Mouse (Mus musculus) heart, postnatal 0 days (tissue): ENCODE measurements around the gene Ctso. TPM values are rescaled to one million over a fixed set of nuclear protein-coding genes. Genes with fewer than 3 reads are reported as not detected.

Experiments used
- ATAC-seq: fragments of 200-750 bp; cut with Nextera tagmentation; 2 replicates; pipeline ENCODE4 v1.8.0; 2017; ENCODE audit warnings: low read depth, moderate number of reproducible peaks, moderate library complexity; ENCODE audit not compliant: insufficient read depth
- DNase-seq: peaks from one replicate; pipeline ENCODE4 v3.0.0-alpha.2; 2016; ENCODE audit warnings: low spot score
- H3K27ac ChIP-seq: fragments of 300-500 bp; sonication (generic); 2 replicates; pipeline ENCODE4 v1.5.1; 2014; ENCODE audit warnings: low read depth, mild to moderate bottlenecking
- H3K27me3 ChIP-seq: fragments of 300-500 bp; sonication (generic); 2 replicates; pipeline ENCODE4 v1.6.1; 2014; ENCODE audit warnings: low read length, mixed read lengths; ENCODE audit not compliant: control insufficient read depth, insufficient read depth
- H3K36me3 ChIP-seq: fragments of 300-500 bp; sonication (generic); replicated peaks from 2 replicates; pipeline ENCODE4 v1.6.1; 2014; ENCODE audit warnings: low read length, mixed read lengths; ENCODE audit not compliant: control insufficient read depth, insufficient read depth
- H3K4me1 ChIP-seq: fragments of 300-500 bp; sonication (generic); 2 replicates; pipeline ENCODE4 v1.6.1; 2014; ENCODE audit warnings: antibody characterized with exemption; ENCODE audit not compliant: control insufficient read depth, insufficient read depth
- H3K4me2 ChIP-seq: fragments of 300-500 bp; sonication (generic); 2 replicates; pipeline ENCODE4 v1.6.1; 2014; ENCODE audit warnings: low read depth, mild to moderate bottlenecking, low read length, moderate library complexity
- H3K4me3 ChIP-seq: fragments of 300-500 bp; sonication (generic); 2 replicates; pipeline ENCODE4 v1.5.1; 2014; ENCODE audit warnings: low read depth, low read length
- H3K9ac ChIP-seq: fragments of 300-500 bp; sonication (generic); replicated peaks from 2 replicates; pipeline ENCODE4 v1.6.1; 2014; ENCODE audit warnings: low read depth, low read length, mixed read lengths
- H3K9me3 ChIP-seq: fragments of 300-500 bp; sonication (generic); replicated peaks from 2 replicates; pipeline ENCODE4 v1.6.1; 2016; ENCODE audit warnings: low read length; ENCODE audit not compliant: control insufficient read depth
- CTCF ChIP-seq: IDR thresholded peaks from 2 replicates; pipeline ENCODE4 v1.5.1; 2016; ENCODE audit warnings: antibody characterized with exemption, control low read depth, low read depth
- EP300 ChIP-seq: IDR thresholded peaks from 2 replicates; pipeline ENCODE4 v1.6.1; 2016; ENCODE audit warnings: antibody characterized with exemption, low read depth
- WGBS: fragments of 180-500 bp; shearing (Covaris S2); extraction: QIAGEN DNeasy Blood & Tissue Kit; methylation state at CpG from one replicate; pipeline ENCODE4 v1.1.7; 2014; 5-methylcytosine and 5-hydroxymethylcytosine counted together
- polyA plus RNA-seq: library from polyadenylated mRNA; unstranded; fragments of >200 nt; fragmentation: Nextera tagmentation; extraction: Ambion mirVana; gene quantifications from 2 replicates; pipeline ENCODE4 v1.2.1, GENCODE M21; 2015
- total RNA-seq: library from RNA; depleted of rRNA; stranded (reverse); fragments of >200 nt; gene quantifications from 2 replicates; pipeline ENCODE4 v1.2.3, GENCODE M21; 2014; ENCODE audit warnings: low replicate concordance

Ctso gene
- total and polyA plus RNA-seq, 2 experiments from 2014 or later: 9.6 to 19.5 TPM

- Histone ChIP-seq H3K27ac (no peak overlapping the region), H3K9me3 (no peaks in the 10 kb centered on the region), H3K4me3 (no peak overlapping the region), H3K27me3 (no peaks in the 10 kb centered on the region), H3K36me3 (no peaks in the 10 kb centered on the region), H3K9ac (no peak overlapping the region), H3K4me2 (no peak overlapping the region), H3K4me1 (no peaks in the 10 kb centered on the region)
- ATAC-seq (no peak), DNase-seq (peak; percentile 32)
- 57% methylated on average over 5 of the region's 5 CpGs for WGBS
- TF ChIP-seq EP300 (no peak), CTCF (no peak)
Measured at GRCm38 (mm10) chr3:81916030-81916686, 16.2 kb upstream of the Ctso start.

GRCm38 (mm10) chr3:81917354-81917935 lies 15.0 kb upstream of the Ctso start:
- Histone ChIP-seq H3K4me2 (no peak overlapping the region), H3K9me3 (no peaks in the 10 kb centered on the region), H3K36me3 (no peaks in the 10 kb centered on the region), H3K27me3 (no peaks in the 10 kb centered on the region), H3K4me3 (no peak overlapping the region), H3K9ac (no peak overlapping the region), H3K4me1 (no peaks in the 10 kb centered on the region), H3K27ac (no peak overlapping the region)
- ATAC-seq (no peak), DNase-seq (no peak)
- WGBS: 77% methylated on average over 3 of the region's 3 CpGs
- TF ChIP-seq EP300: no peak
- TF ChIP-seq CTCF: no peak

GRCm38 (mm10) chr3:81918215-81918614 lies 14.2 kb upstream of the Ctso start:
- Histone ChIP-seq H3K9me3 (no peaks in the 10 kb centered on the region), H3K4me1 (no peaks in the 10 kb centered on the region), H3K27me3 (no peaks in the 10 kb centered on the region), H3K4me2 (no peak overlapping the region), H3K4me3 (no peak overlapping the region), H3K36me3 (no peaks in the 10 kb centered on the region), H3K9ac (no peak overlapping the region), H3K27ac (no peak overlapping the region)
- TF ChIP-seq CTCF: no peak
- TF ChIP-seq EP300: no peak
- 65% methylated on average over 8 of the region's 8 CpGs for WGBS
- ATAC-seq: no peak
- DNase-seq: no peak

- Histone ChIP-seq H3K4me2 (no peak overlapping the region), H3K27me3 (no peaks in the 10 kb centered on the region), H3K27ac (no peak overlapping the region), H3K9ac (no peak overlapping the region), H3K9me3 (no peaks in the 10 kb centered on the region), H3K4me1 (no peaks in the 10 kb centered on the region), H3K4me3 (no peak overlapping the region), H3K36me3 (no peaks in the 10 kb centered on the region)
- 54% methylated on average over 3 of the region's 3 CpGs for WGBS
- TF ChIP-seq CTCF (no peak), EP300 (no peak)
- ATAC-seq: no peak
- no peak for DNase-seq
Measured at GRCm38 (mm10) chr3:81919681-81920080, 12.7 kb upstream of the Ctso start.

- no peak; the same call in 1 of the 2 replicates for ATAC-seq
- Histone ChIP-seq H3K4me2 (no peak overlapping the region), H3K27ac (no peak overlapping the region), H3K27me3 (no peaks in the 10 kb centered on the region), H3K9ac (no peak overlapping the region), H3K4me1 (no peaks in the 10 kb centered on the region), H3K36me3 (no peaks in the 10 kb centered on the region), H3K4me3 (no peak overlapping the region), H3K9me3 (no peaks in the 10 kb centered on the region)
- 24% methylated on average over 4 of the region's 4 CpGs for WGBS
- DNase-seq: no peak
- TF ChIP-seq CTCF: no peak
- no peak for TF ChIP-seq EP300
Measured at GRCm38 (mm10) chr3:81922910-81923309, 9.5 kb upstream of the Ctso start.

GRCm38 (mm10) chr3:81924931-81925330 lies 7.5 kb upstream of the Ctso start:
- H3K4me2 ChIP-seq: no peak overlapping the region
- H3K4me3 ChIP-seq: no peak overlapping the region
- H3K4me1 ChIP-seq: no peaks in the 10 kb centered on the region
- ATAC-seq (no peak), DNase-seq (peak; percentile 46)
- WGBS: 2% methylated on average over 1 of the region's 1 CpGs
- no peaks in the 10 kb centered on the region for H3K27me3 ChIP-seq
- H3K9me3 ChIP-seq: no peaks in the 10 kb centered on the region
- TF ChIP-seq CTCF: peak; percentile 73
- TF ChIP-seq EP300: no peak
- no peak overlapping the region for H3K27ac ChIP-seq
- no peak overlapping the region for H3K9ac ChIP-seq
- H3K36me3 ChIP-seq: no peaks in the 10 kb centered on the region
